Mouse (Mus musculus): ENCODE measurements at regions not wholly inside any gene's neighbourhood (a gene's known extent, or its start where the extent isn't known, plus 50 kb on each side); places are given as distances from the start of the nearest gene placed in this dataset.
A peak's percentile ranks its signal among the peaks of the same experiment; 100 is the strongest.

DNA sequence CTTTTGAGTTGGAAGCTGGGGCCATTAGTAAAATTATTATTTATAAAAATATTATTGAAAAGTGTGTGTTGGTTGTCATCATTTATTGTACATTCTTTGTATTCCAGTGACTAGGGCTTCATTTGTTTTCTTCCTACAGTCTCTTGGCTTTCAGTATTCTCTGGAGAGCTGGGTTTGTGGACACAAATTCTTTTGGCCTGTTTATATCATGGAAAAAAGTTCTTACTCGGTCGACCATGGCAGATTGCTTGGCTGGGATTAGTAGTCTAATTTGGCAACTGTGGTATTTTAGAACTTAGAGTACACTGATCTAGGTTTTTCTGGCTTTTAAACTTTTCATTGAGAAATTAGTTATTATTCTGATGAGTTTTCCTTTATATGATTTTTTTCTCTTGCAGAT lies 183.6 kb downstream of the 1700064H15Rik start:
- H3K4me3 ChIP-seq (ENCODE audit: low read depth, low read length), result no peak overlapping the region
- H3K4me2 ChIP-seq (replicated peaks; ENCODE audit: low read depth, low read length), result no peak overlapping the region
- H3K27ac ChIP-seq (ENCODE audit: low read length), result no peak overlapping the region
- H3K36me3 ChIP-seq (ENCODE audit: insufficient read depth, low read length), result no peaks in the 10 kb centered on the region
- TF ChIP-seq CTCF (IDR thresholded peaks at IDR 0.05) (no peak), EP300 (IDR thresholded peaks at IDR 0.05) (no peak)
- H3K27me3 ChIP-seq (replicated peaks; ENCODE audit: insufficient read depth, low read length), result no peaks in the 10 kb centered on the region
- DNase-seq (ENCODE audit: low spot score) (no peak), ATAC-seq (no peak)
- WGBS, result 35% methylated on average over 2 of the region's 2 CpGs
- H3K9ac ChIP-seq (replicated peaks; ENCODE audit: low read depth), result no peak overlapping the region
- no peaks in the 10 kb centered on the region for H3K4me1 ChIP-seq (ENCODE audit: insufficient read depth, low read depth, low read length)
- H3K9me3 ChIP-seq (ENCODE audit: low read length), result no peaks in the 10 kb centered on the region

DNA sequence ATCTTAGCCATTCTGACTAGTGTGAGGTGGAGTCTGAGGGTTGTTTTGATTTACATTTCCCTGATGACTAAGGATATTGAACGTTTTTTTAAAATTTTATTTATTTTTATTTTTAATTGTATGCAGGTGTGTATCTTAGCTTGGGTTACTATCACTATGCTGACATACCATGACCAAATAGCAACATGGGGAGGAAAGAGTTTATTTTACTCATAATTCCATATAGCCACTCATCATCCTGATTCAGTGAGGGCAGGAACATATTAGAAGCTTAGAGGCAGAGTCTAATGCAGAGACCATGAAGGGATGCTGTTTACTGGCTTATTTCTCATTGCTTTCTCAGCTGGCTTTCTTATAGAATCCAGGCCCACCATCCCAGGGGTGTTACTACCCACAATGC lies 186.7 kb downstream of the 1700064H15Rik start:
- no peak overlapping the region for H3K9ac ChIP-seq (replicated peaks; ENCODE audit: low read depth)
- no peak overlapping the region for H3K4me3 ChIP-seq (ENCODE audit: low read depth, low read length)
- no peak for DNase-seq (ENCODE audit: low spot score)
- no peak for TF ChIP-seq CTCF (IDR thresholded peaks at IDR 0.05)
- TF ChIP-seq EP300 (IDR thresholded peaks at IDR 0.05), result no peak
- H3K36me3 ChIP-seq (ENCODE audit: insufficient read depth, low read length), result no peaks in the 10 kb centered on the region
- H3K4me1 ChIP-seq (ENCODE audit: insufficient read depth, low read depth, low read length), result no peaks in the 10 kb centered on the region
- no peaks in the 10 kb centered on the region for H3K27me3 ChIP-seq (replicated peaks; ENCODE audit: insufficient read depth, low read length)
- 56% methylated on average over 1 of the region's 1 CpGs for WGBS
- H3K9me3 ChIP-seq (ENCODE audit: low read length), result no peaks in the 10 kb centered on the region
- no peak overlapping the region for H3K4me2 ChIP-seq (replicated peaks; ENCODE audit: low read depth, low read length)
- no peak overlapping the region for H3K27ac ChIP-seq (ENCODE audit: low read length)
- ATAC-seq, result no peak

GRCm38 (mm10) chr3:19430159-19430558 lies 198.3 kb downstream of the 1700064H15Rik start:
- no peaks in the 10 kb centered on the region for H3K9me3 ChIP-seq (ENCODE audit: low read length)
- ATAC-seq (no peak), DNase-seq (ENCODE audit: low spot score) (no peak)
- 71% methylated on average over 4 of the region's 4 CpGs for WGBS
- no peaks in the 10 kb centered on the region for H3K27me3 ChIP-seq (replicated peaks; ENCODE audit: insufficient read depth, low read length)
- no peak overlapping the region for H3K4me3 ChIP-seq (ENCODE audit: low read depth, low read length)
- no peak overlapping the region for H3K4me2 ChIP-seq (replicated peaks; ENCODE audit: low read depth, low read length)
- no peaks in the 10 kb centered on the region for H3K4me1 ChIP-seq (ENCODE audit: insufficient read depth, low read depth, low read length)
- TF ChIP-seq EP300 (IDR thresholded peaks at IDR 0.05) (no peak), CTCF (IDR thresholded peaks at IDR 0.05) (no peak)
- no peaks in the 10 kb centered on the region for H3K36me3 ChIP-seq (ENCODE audit: insufficient read depth, low read length)
- no peak overlapping the region for H3K27ac ChIP-seq (ENCODE audit: low read length)
- H3K9ac ChIP-seq (replicated peaks; ENCODE audit: low read depth), result no peak overlapping the region

DNA sequence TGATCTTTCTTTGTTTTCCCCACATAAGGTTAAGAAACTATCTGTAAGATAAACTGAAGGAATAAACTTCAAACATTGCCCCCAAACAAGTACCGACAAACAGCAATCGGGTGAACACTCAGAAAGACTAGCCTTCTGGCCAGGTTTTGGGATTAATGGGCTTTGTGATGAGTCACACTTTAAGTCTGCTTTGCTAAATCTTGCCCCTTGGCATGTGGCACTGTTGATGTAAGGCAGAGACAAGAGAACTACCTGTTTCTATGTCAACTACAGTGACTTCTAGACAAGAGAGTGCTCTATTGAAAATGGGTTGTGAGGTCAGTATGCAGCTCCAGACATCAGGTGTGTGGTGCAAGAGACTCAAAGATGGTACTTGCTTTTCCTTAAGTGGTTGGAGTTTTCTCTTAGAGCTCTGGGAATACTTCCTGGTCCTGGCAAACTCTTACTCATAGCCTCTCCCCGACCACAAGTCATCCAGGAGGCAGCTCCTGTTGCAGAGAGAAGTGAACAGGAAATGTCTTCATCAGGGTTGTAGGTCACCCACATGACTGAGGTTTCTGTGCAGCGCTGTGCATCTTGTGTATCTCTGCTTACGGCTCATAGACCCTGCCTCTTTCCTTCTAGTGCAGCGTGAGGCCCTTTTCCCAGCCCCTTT lies 198.9 kb downstream of the 1700064H15Rik start:
- TF ChIP-seq CTCF (IDR thresholded peaks at IDR 0.05) (no peak), EP300 (IDR thresholded peaks at IDR 0.05) (peak; percentile 76; the same call in 1 of the 2 replicates)
- H3K4me2 ChIP-seq (replicated peaks; ENCODE audit: low read depth, low read length), result no peak overlapping the region
- DNase-seq (ENCODE audit: low spot score) (peak; percentile 71), ATAC-seq (peak; percentile 51)
- WGBS, result 55% methylated on average over 6 of the region's 6 CpGs
- H3K27ac ChIP-seq (ENCODE audit: low read length), result no peak overlapping the region
- no peaks in the 10 kb centered on the region for H3K27me3 ChIP-seq (replicated peaks; ENCODE audit: insufficient read depth, low read length)
- H3K9me3 ChIP-seq (ENCODE audit: low read length), result no peaks in the 10 kb centered on the region
- H3K4me3 ChIP-seq (ENCODE audit: low read depth, low read length), result no peak overlapping the region
- H3K9ac ChIP-seq (replicated peaks; ENCODE audit: low read depth), result no peak overlapping the region
- no peaks in the 10 kb centered on the region for H3K4me1 ChIP-seq (ENCODE audit: insufficient read depth, low read depth, low read length)
- H3K36me3 ChIP-seq (ENCODE audit: insufficient read depth, low read length), result no peaks in the 10 kb centered on the region

- Histone ChIP-seq H3K27ac (ENCODE audit: low read length) (no peak overlapping the region; the same call in 1 of the 2 replicates), H3K36me3 (ENCODE audit: insufficient read depth, low read length) (no peaks in the 10 kb centered on the region), H3K4me2 (replicated peaks; ENCODE audit: low read depth, low read length) (no peak overlapping the region), H3K4me3 (ENCODE audit: low read depth, low read length) (no peak overlapping the region), H3K4me1 (ENCODE audit: insufficient read depth, low read depth, low read length) (no peaks in the 10 kb centered on the region), H3K9me3 (ENCODE audit: low read length) (no peaks in the 10 kb centered on the region), H3K27me3 (replicated peaks; ENCODE audit: insufficient read depth, low read length) (no peaks in the 10 kb centered on the region), H3K9ac (replicated peaks; ENCODE audit: low read depth) (no peak overlapping the region)
- DNase-seq (ENCODE audit: low spot score) (no peak), ATAC-seq (no peak)
- TF ChIP-seq EP300 (IDR thresholded peaks at IDR 0.05), result no peak
- no peak for TF ChIP-seq CTCF (IDR thresholded peaks at IDR 0.05)
These were observed 199.5 kb downstream of the 1700064H15Rik start for GRCm38 (mm10) chr3:19429010-19429409.

GRCm38 (mm10) chr3:19426130-19426556 lies 202.3 kb downstream of the 1700064H15Rik start:
- ATAC-seq, result peak; percentile 82
- no peaks in the 10 kb centered on the region for H3K36me3 ChIP-seq (ENCODE audit: insufficient read depth, low read length)
- no peak overlapping the region for H3K4me3 ChIP-seq (ENCODE audit: low read depth, low read length)
- no peaks in the 10 kb centered on the region for H3K27me3 ChIP-seq (replicated peaks; ENCODE audit: insufficient read depth, low read length)
- no peak overlapping the region for H3K9ac ChIP-seq (replicated peaks; ENCODE audit: low read depth)
- H3K4me2 ChIP-seq (replicated peaks; ENCODE audit: low read depth, low read length), result no peak overlapping the region
- no peaks in the 10 kb centered on the region for H3K9me3 ChIP-seq (ENCODE audit: low read length)
- DNase-seq (ENCODE audit: low spot score), result peak; percentile 75
- TF ChIP-seq EP300 (IDR thresholded peaks at IDR 0.05) (peak; percentile 96), CTCF (IDR thresholded peaks at IDR 0.05) (no peak)
- no peaks in the 10 kb centered on the region for H3K4me1 ChIP-seq (ENCODE audit: insufficient read depth, low read depth, low read length)
- peak overlapping the region; percentile 57; the same call in 1 of the 2 replicates for H3K27ac ChIP-seq (ENCODE audit: low read length)
- 33% methylated on average over 1 of the region's 1 CpGs for WGBS
